Mouse (Mus musculus) MEL (cell line): Measurements from ENCODE around the gene Cyb5b. TPM values are rescaled to one million over a fixed set of nuclear protein-coding genes. Genes with fewer than 3 reads are reported as not detected.

Source experiments
- DNase-seq: peaks from one replicate; pipeline ENCODE4 v3.0.0; 2011; ENCODE audit warnings: low read depth, low spot score
- H3K27ac ChIP-seq: 2 replicates; pipeline ENCODE4 v1.5.1; 2012; ENCODE audit warnings: low read depth, mild to moderate bottlenecking, control low read depth, low read length, moderate library complexity; ENCODE audit not compliant: control insufficient read depth
- H3K27me3 ChIP-seq, 2 experiments: fragments of 150-350 bp in 1 of 2; sonication (generic) in 1 of 2; 2 replicates each; pipeline ENCODE4 v1.6.1; 2012; ENCODE audit warnings: low read length in 2 of 2, mild to moderate bottlenecking in 2 of 2, improper control_type of control experiment in 1 of 2, moderate library complexity in 1 of 2; ENCODE audit not compliant: insufficient read depth in 2 of 2, control insufficient read depth in 1 of 2
- H3K36me3 ChIP-seq, 2 experiments: 2 replicates each; pipeline ENCODE4 v1.6.1; 2012 to 2014; ENCODE audit warnings: low read length in 2 of 2, improper control_type of control experiment in 1 of 2, inconsistent platforms in 1 of 2, mild to moderate bottlenecking in 1 of 2; ENCODE audit not compliant: insufficient read depth in 2 of 2, control insufficient read depth in 1 of 2
- H3K4me1 ChIP-seq, 2 experiments: fragments of 150-350 bp in 1 of 2; sonication (generic) in 1 of 2; 2 replicates each; pipeline ENCODE4 v1.6.1; 2012; ENCODE audit warnings: low read length in 2 of 2, improper control_type of control experiment in 1 of 2, mild to moderate bottlenecking in 1 of 2; ENCODE audit not compliant: insufficient read depth in 2 of 2, control insufficient read depth in 1 of 2
- H3K4me3 ChIP-seq, 2 experiments: fragments of 150-350 bp in 1 of 2; sonication (generic) in 1 of 2; 2 replicates each; pipeline ENCODE4 v1.5.1; 2012; ENCODE audit warnings: low read depth in 2 of 2, low read length in 2 of 2, mild to moderate bottlenecking in 2 of 2, moderate library complexity in 2 of 2, control low read depth in 1 of 2, improper control_type of control experiment in 1 of 2; ENCODE audit not compliant: control insufficient read depth in 1 of 2, insufficient read depth in 1 of 2
- H3K79me2 ChIP-seq: 2 replicates; pipeline ENCODE4 v1.6.1; 2012; ENCODE audit warnings: mild to moderate bottlenecking, low read length, moderate library complexity; ENCODE audit not compliant: control insufficient read depth, poor library complexity, insufficient read depth
- H3K9ac ChIP-seq: 2 replicates; pipeline ENCODE4 v1.6.1; 2012; ENCODE audit warnings: low read depth, mild to moderate bottlenecking, control low read depth, low read length, moderate library complexity; ENCODE audit not compliant: control insufficient read depth, poor library complexity, severe bottlenecking
- H3K9me3 ChIP-seq: fragments of 150-350 bp; sonication (generic); replicated peaks from 2 replicates; pipeline ENCODE4 v1.6.1; 2012; ENCODE audit warnings: mild to moderate bottlenecking, low read length, improper control_type of control experiment, moderate library complexity; ENCODE audit not compliant: insufficient read depth
- CTCF ChIP-seq, 3 experiments: IDR thresholded peaks in 2 of 3; conservative IDR thresholded peaks in 1 of 3; 2 replicates each; pipeline ENCODE4 v1.5.1; 2011 to 2012; ENCODE audit warnings: low read length in 3 of 3, low read depth in 2 of 3, mild to moderate bottlenecking in 2 of 3, improper control_type of control experiment in 1 of 3, inconsistent platforms in 1 of 3, mixed read lengths in 1 of 3, moderate library complexity in 1 of 3; ENCODE audit not compliant: control insufficient read depth in 1 of 3, insufficient read depth in 1 of 3, poor library complexity in 1 of 3, severe bottlenecking in 1 of 3
- ELF1 ChIP-seq: IDR thresholded peaks from 2 replicates; pipeline ENCODE4 v1.6.1; 2014; ENCODE audit warnings: low read depth, mild to moderate bottlenecking, inconsistent platforms, low read length, improper control_type of control experiment, moderate library complexity
- EP300 ChIP-seq, 2 experiments: IDR thresholded peaks; 2 replicates each; pipeline ENCODE4 v1.6.1; 2011; ENCODE audit warnings: improper control_type of control experiment in 2 of 2, low read length in 2 of 2, low read depth in 1 of 2, mild to moderate bottlenecking in 1 of 2
- GABPA ChIP-seq: IDR thresholded peaks from 2 replicates; pipeline ENCODE4 v1.6.1; 2012; ENCODE audit warnings: low read depth, mild to moderate bottlenecking, inconsistent platforms, low read length, improper control_type of control experiment, moderate library complexity
- JUND ChIP-seq: IDR thresholded peaks from 2 replicates; pipeline ENCODE4 v1.6.1; 2011; ENCODE audit warnings: low read depth, mild to moderate bottlenecking, improper control_type of control experiment, low read length
- KAT2A ChIP-seq: conservative IDR thresholded peaks from 2 replicates; pipeline ENCODE4 v1.6.1; 2012; ENCODE audit warnings: low read depth, low read length, improper control_type of control experiment, inconsistent platforms
- MAFK ChIP-seq: IDR thresholded peaks from 2 replicates; pipeline ENCODE4 v1.6.1; 2011; ENCODE audit warnings: low read depth, mild to moderate bottlenecking, low read length, improper control_type of control experiment, borderline replicate concordance
- MAX ChIP-seq: IDR thresholded peaks from 2 replicates; pipeline ENCODE4 v1.6.1; 2011; ENCODE audit warnings: low read length, improper control_type of control experiment
- MXI1 ChIP-seq: IDR thresholded peaks from 2 replicates; pipeline ENCODE4 v1.6.1; 2011; ENCODE audit warnings: mild to moderate bottlenecking, low read depth, low read length, improper control_type of control experiment
- POLR2A ChIP-seq, 2 experiments: IDR thresholded peaks; 2 replicates each; pipeline ENCODE4 v1.6.1; 2011 to 2012; ENCODE audit warnings: low read length in 2 of 2, mild to moderate bottlenecking in 2 of 2, control low read depth in 1 of 2, improper control_type of control experiment in 1 of 2, low read depth in 1 of 2, moderate library complexity in 1 of 2; ENCODE audit not compliant: control insufficient read depth in 1 of 2, insufficient read depth in 1 of 2, poor library complexity in 1 of 2
- SIN3A ChIP-seq: IDR thresholded peaks from 2 replicates; pipeline ENCODE4 v1.6.1; 2012; ENCODE audit warnings: low read length, improper control_type of control experiment, inconsistent platforms
- TBP ChIP-seq: IDR thresholded peaks from 2 replicates; pipeline ENCODE4 v1.8.0; 2011; ENCODE audit warnings: low read depth, low read length, improper control_type of control experiment
- TCF12 ChIP-seq: IDR thresholded peaks from 2 replicates; pipeline ENCODE4 v1.6.1; 2014; ENCODE audit warnings: low read depth, mild to moderate bottlenecking, inconsistent platforms, low read length, improper control_type of control experiment, moderate library complexity
- UBTF ChIP-seq: IDR thresholded peaks from 2 replicates; pipeline ENCODE4 v1.6.1; 2012; ENCODE audit warnings: low read depth, mild to moderate bottlenecking, inconsistent platforms, low read length, improper control_type of control experiment, moderate library complexity, borderline replicate concordance; ENCODE audit not compliant: insufficient read depth
- USF1 ChIP-seq: IDR thresholded peaks from 2 replicates; pipeline ENCODE4 v1.6.1; 2014; ENCODE audit warnings: low read depth, mild to moderate bottlenecking, inconsistent platforms, low read length, improper control_type of control experiment, moderate library complexity
- polyA plus RNA-seq, 2 experiments: library from polyadenylated mRNA; stranded (reverse) in 1 of 2; unstranded in 1 of 2; fragments of >175 nt in 1 of 2; fragments of >200 nt in 1 of 2; gene quantifications; 2 replicates each; pipeline versions ENCODE4 v1.2.1 to v1.2.4; 2012; ENCODE audit warnings: low replicate concordance in 2 of 2, low read depth in 1 of 2; ENCODE audit not compliant: insufficient read length in 2 of 2, insufficient read depth in 1 of 2, missing spikeins in 1 of 2
- total RNA-seq: library from RNA; depleted of rRNA; stranded (reverse); fragments of 300-350 nt; gene quantifications from 2 replicates; pipeline ENCODE4 v1.2.3, GENCODE M21; 2012

The Cyb5b gene
- total and polyA plus RNA-seq, 3 experiments = 67.9 to 79.1 (median 69.4) TPM

GRCm38 (mm10) chr8:107138338-107138737, 12.1 kb upstream of the Cyb5b start:
- H3K27ac ChIP-seq = no peak overlapping the region
- H3K9me3 ChIP-seq = no peaks in the 10 kb centered on the region
- peaks cover 0 to 6% of the 10 kb centered on the region in 2 experiments; a peak in 1 of 4 replicates for H3K36me3 ChIP-seq
- DNase-seq = no peak
- H3K79me2 ChIP-seq = no peaks in the 10 kb centered on the region
- no peak overlapping the region for H3K9ac ChIP-seq
- TF ChIP-seq POLR2A (IDR thresholded peaks at IDR 0.05; ENCODE audit: control insufficient read depth in 1 of 2, insufficient read depth in 1 of 2, low read depth in 1 of 2, low read length in 2 of 2, poor library complexity in 1 of 2) (no peak), SIN3A (no peak), UBTF (no peak), KAT2A (no peak), ELF1 (no peak), JUND (no peak), MAFK (no peak)
- TF ChIP-seq, all 39 proteins: peak for 0
- H3K4me1 ChIP-seq = peaks cover 4 to 6% of the 10 kb centered on the region in 2 experiments; a peak in 3 of 4 replicates
- no peak overlapping the region for H3K4me3 ChIP-seq
- H3K27me3 ChIP-seq = no peaks in the 10 kb centered on the region

DNA sequence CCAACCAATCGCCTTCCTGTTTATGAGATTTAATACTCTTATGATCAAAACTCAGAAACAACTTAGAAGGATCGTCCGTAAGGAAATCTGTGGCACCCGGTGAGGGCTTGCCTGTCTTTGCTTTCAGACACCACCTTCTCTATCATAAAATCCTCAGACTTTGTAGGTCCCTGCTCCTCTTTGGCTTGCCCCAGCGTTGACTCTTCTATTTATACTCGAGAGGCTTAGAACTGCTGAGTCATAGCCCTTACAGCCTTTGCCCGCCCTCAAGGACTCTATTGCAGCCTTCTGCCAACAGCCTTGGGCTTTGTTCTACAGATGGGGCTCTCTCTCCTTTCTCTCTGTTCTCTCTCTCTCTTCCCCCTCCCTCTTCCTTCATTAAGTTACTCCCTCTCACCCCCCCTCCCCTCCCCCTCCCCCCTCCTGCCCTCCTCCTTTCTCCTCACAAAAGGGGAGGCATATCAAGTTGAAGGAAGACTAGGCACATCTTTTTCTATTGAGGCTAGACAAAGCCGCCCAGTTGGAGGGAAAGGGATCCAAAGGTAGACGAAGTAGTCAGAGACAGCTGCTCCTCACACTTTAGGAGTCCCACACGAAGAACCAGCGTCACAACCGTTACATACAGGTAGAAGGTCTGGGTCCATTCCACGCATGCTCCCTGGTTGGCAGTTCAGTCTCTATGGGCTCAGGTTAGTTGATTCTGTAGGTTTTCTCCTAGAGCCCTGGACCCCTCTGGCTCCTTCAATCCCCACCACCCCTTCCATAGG, 10.6 kb upstream of the Cyb5b start:
- Histone ChIP-seq H3K4me1 (peaks cover 4 to 6% of the 10 kb centered on the region in 2 experiments; a peak in 3 of 4 replicates), H3K9me3 (no peaks in the 10 kb centered on the region), H3K36me3 (peaks cover 0 to 6% of the 10 kb centered on the region in 2 experiments; a peak in 1 of 4 replicates), H3K9ac (peak overlapping the region; percentile 44), H3K4me3 (peak overlapping the region; percentile 23 to 29; a peak in 1 of 4 replicates)
- peak; percentile 84 for DNase-seq
- TF ChIP-seq USF1 (no peak), GABPA (peak; percentile 81), MXI1 (0 out of 2 replicates have a peak, but pooled peaks have one; percentile 8), MAFK (peak; percentile 52; the same call in 1 of the 2 replicates)
- TF ChIP-seq, all 39 proteins: peak for 3
- Histone ChIP-seq H3K79me2 (no peaks in the 10 kb centered on the region), H3K27ac (peak overlapping the region; percentile 64; the same call in 1 of the 2 replicates), H3K27me3 (no peaks in the 10 kb centered on the region)

- TF ChIP-seq TCF12 (no peak), MAX (no peak), CTCF (IDR thresholded peaks at IDR 0.05 in 2 of 3, conservative IDR thresholded peaks at IDR 0.05 in 1 of 3; ENCODE audit: control insufficient read depth in 1 of 3, insufficient read depth in 1 of 3, low read depth in 2 of 3, low read length in 3 of 3, poor library complexity in 1 of 3, severe bottlenecking in 1 of 3) (no peak), TBP (no peak), EP300 (IDR thresholded peaks at IDR 0.05; ENCODE audit: low read depth in 1 of 2, low read length in 2 of 2) (no peak)
- H3K4me1 ChIP-seq = peaks cover 4 to 6% of the 10 kb centered on the region in 2 experiments; a peak in 3 of 4 replicates
- no peaks in the 10 kb centered on the region for H3K27me3 ChIP-seq
- H3K9me3 ChIP-seq = no peaks in the 10 kb centered on the region
- H3K79me2 ChIP-seq = no peaks in the 10 kb centered on the region
- peaks cover 0 to 6% of the 10 kb centered on the region in 2 experiments; a peak in 1 of 4 replicates for H3K36me3 ChIP-seq
- H3K4me3 ChIP-seq = no peak overlapping the region
- no peak overlapping the region for H3K9ac ChIP-seq
- no peak for DNase-seq
- H3K27ac ChIP-seq = no peak overlapping the region
Observed at GRCm38 (mm10) chr8:107142539-107142938, 7.9 kb upstream of the Cyb5b start.
